Mouse (Mus musculus): ENCODE data around the gene Dio3. TPM values are rescaled to one million over a fixed set of nuclear protein-coding genes. Genes with fewer than 3 reads are reported as not detected.

Dio3 gene
- polyA plus RNA-seq, 1 experiment from 2014 or later: 0.75 TPM

GRCm38 (mm10) chr12:110268226-110268625 is 10.6 kb upstream of the Dio3 start:
- Histone ChIP-seq H3K4me2 (replicated peaks) (no peak overlapping the region), H3K4me3 (no peak overlapping the region), H3K36me3 (no peaks in the 10 kb centered on the region), H3K27me3 (peaks cover 9% of the 10 kb centered on the region; the same call in 1 of the 2 replicates), H3K9me3 (no peaks in the 10 kb centered on the region), H3K9ac (replicated peaks) (no peak overlapping the region), H3K27ac (replicated peaks) (no peak overlapping the region), H3K4me1 (no peaks in the 10 kb centered on the region)
- WGBS: 90% methylated on average over 3 of the region's 3 CpGs
- ATAC-seq (ENCODE audit: low FRiP score, low read depth): no peak

- ATAC-seq (ENCODE audit: low FRiP score, low read depth): no peak
Observed at GRCm38 (mm10) chr12:110269686-110270085, 9.2 kb upstream of the Dio3 start.

GRCm38 (mm10) chr12:110276034-110276433 is 2.8 kb upstream of the Dio3 start:
- 70% methylated on average over 1 of the region's 1 CpGs for WGBS
- no peak overlapping the region for H3K4me3 ChIP-seq
- no peaks in the 10 kb centered on the region for H3K36me3 ChIP-seq
- H3K27me3 ChIP-seq: peaks cover 81% of the 10 kb centered on the region
- H3K27ac ChIP-seq (replicated peaks): no peak overlapping the region
- H3K9me3 ChIP-seq: no peaks in the 10 kb centered on the region
- no peak for ATAC-seq (ENCODE audit: low FRiP score, low read depth)
- peaks cover 15% of the 10 kb centered on the region for H3K4me1 ChIP-seq
- no peak overlapping the region for H3K9ac ChIP-seq (replicated peaks)
- no peak overlapping the region for H3K4me2 ChIP-seq (replicated peaks)

More at GRCm38 (mm10) chr12:110269686-110270085, 9.2 kb upstream of the Dio3 start:
- no peak overlapping the region for H3K4me2 ChIP-seq (replicated peaks)
- H3K9ac ChIP-seq (replicated peaks): no peak overlapping the region
- 84% methylated on average over 4 of the region's 4 CpGs for WGBS
- no peaks in the 10 kb centered on the region for H3K36me3 ChIP-seq
- H3K27ac ChIP-seq (replicated peaks): no peak overlapping the region
- no peaks in the 10 kb centered on the region for H3K4me1 ChIP-seq
- no peaks in the 10 kb centered on the region for H3K9me3 ChIP-seq
- H3K4me3 ChIP-seq: no peak overlapping the region
- H3K27me3 ChIP-seq: peaks cover 23% of the 10 kb centered on the region

- Histone ChIP-seq H3K36me3 (no peaks in the 10 kb centered on the region), H3K4me2 (replicated peaks) (peak overlapping the region; percentile 56), H3K4me1 (peaks cover 21% of the 10 kb centered on the region), H3K27me3 (peaks cover 92% of the 10 kb centered on the region), H3K9me3 (no peaks in the 10 kb centered on the region), H3K9ac (replicated peaks) (no peak overlapping the region), H3K27ac (replicated peaks) (no peak overlapping the region), H3K4me3 (peak overlapping the region; percentile 45)
- WGBS: 2% methylated on average over 33 of the region's 33 CpGs
- no peak for ATAC-seq (ENCODE audit: low FRiP score, low read depth)
Observed at GRCm38 (mm10) chr12:110277259-110277964, 1.5 kb upstream of the Dio3 start.

GRCm38 (mm10) chr12:110277965-110278307 is 932 bp upstream of the Dio3 start:
- Histone ChIP-seq H3K27ac (replicated peaks) (no peak overlapping the region), H3K27me3 (peaks cover 96% of the 10 kb centered on the region)
- 0 out of 2 replicates have a peak, but pooled peaks have one; percentile 54 for ATAC-seq (ENCODE audit: low FRiP score, low read depth)

GRCm38 (mm10) chr12:110280373-110280772 is 1.5 kb downstream of the Dio3 start:
- Histone ChIP-seq H3K4me2 (replicated peaks) (no peak overlapping the region), H3K9me3 (no peaks in the 10 kb centered on the region), H3K36me3 (no peaks in the 10 kb centered on the region), H3K4me3 (no peak overlapping the region), H3K9ac (replicated peaks) (no peak overlapping the region), H3K27me3 (peaks cover 100% of the 10 kb centered on the region), H3K4me1 (peaks cover 24% of the 10 kb centered on the region), H3K27ac (replicated peaks) (no peak overlapping the region)
- WGBS: 3% methylated on average over 22 of the region's 22 CpGs
- no peak for ATAC-seq (ENCODE audit: low FRiP score, low read depth)

More at GRCm38 (mm10) chr12:110277965-110278307, 932 bp upstream of the Dio3 start:
- Histone ChIP-seq H3K4me1 (peaks cover 21% of the 10 kb centered on the region), H3K4me2 (replicated peaks) (peak overlapping the region; percentile 56), H3K9ac (replicated peaks) (no peak overlapping the region), H3K9me3 (no peaks in the 10 kb centered on the region), H3K36me3 (no peaks in the 10 kb centered on the region), H3K4me3 (peak overlapping the region; percentile 45)
- WGBS: under 1% methylated on average over 40 of the region's 58 CpGs

GRCm38 (mm10) chr12:110283792-110284191 is 4.9 kb downstream of the Dio3 start:
- H3K4me2 ChIP-seq (replicated peaks): no peak overlapping the region
- no peak overlapping the region for H3K27ac ChIP-seq (replicated peaks)
- no peak overlapping the region for H3K9ac ChIP-seq (replicated peaks)
- H3K9me3 ChIP-seq: no peaks in the 10 kb centered on the region
- H3K36me3 ChIP-seq: no peaks in the 10 kb centered on the region
- peaks cover 13% of the 10 kb centered on the region for H3K4me1 ChIP-seq
- 7% methylated on average over 4 of the region's 4 CpGs for WGBS
- ATAC-seq (ENCODE audit: low FRiP score, low read depth): no peak
- no peak overlapping the region for H3K4me3 ChIP-seq
- H3K27me3 ChIP-seq: peaks cover 72% of the 10 kb centered on the region

GRCm38 (mm10) chr12:110292816-110293215 is 13.9 kb downstream of the Dio3 start:
- Histone ChIP-seq H3K27me3 (peaks cover 12% of the 10 kb centered on the region; the same call in 1 of the 2 replicates), H3K9ac (replicated peaks) (no peak overlapping the region), H3K27ac (replicated peaks) (no peak overlapping the region), H3K4me3 (no peak overlapping the region), H3K9me3 (no peaks in the 10 kb centered on the region), H3K36me3 (no peaks in the 10 kb centered on the region), H3K4me2 (replicated peaks) (no peak overlapping the region), H3K4me1 (no peaks in the 10 kb centered on the region)
- whole genome bisulfite sequencing: 79% methylated on average over 5 of the region's 5 CpGs
- ATAC-seq (ENCODE audit: low FRiP score, low read depth): no peak

- Histone ChIP-seq H3K36me3 (no peaks in the 10 kb centered on the region), H3K9me3 (no peaks in the 10 kb centered on the region), H3K27me3 (0 out of 2 replicates have a peak, but pooled peaks cover 8% of the 10 kb centered on the region), H3K4me3 (no peak overlapping the region), H3K27ac (replicated peaks) (no peak overlapping the region), H3K4me1 (no peaks in the 10 kb centered on the region), H3K4me2 (replicated peaks) (no peak overlapping the region), H3K9ac (replicated peaks) (no peak overlapping the region)
- WGBS: 78% methylated on average over 16 of the region's 16 CpGs
- ATAC-seq (ENCODE audit: low FRiP score, low read depth): no peak
Observed at GRCm38 (mm10) chr12:110294891-110295290, 16.0 kb downstream of the Dio3 start.

GRCm38 (mm10) chr12:110298653-110299052 is 19.8 kb downstream of the Dio3 start:
- no peak for ATAC-seq (ENCODE audit: low FRiP score, low read depth)
- Histone ChIP-seq H3K4me3 (no peak overlapping the region), H3K36me3 (no peaks in the 10 kb centered on the region), H3K9ac (replicated peaks) (no peak overlapping the region), H3K27me3 (no peaks in the 10 kb centered on the region), H3K9me3 (no peaks in the 10 kb centered on the region), H3K4me2 (replicated peaks) (no peak overlapping the region), H3K27ac (replicated peaks) (no peak overlapping the region), H3K4me1 (no peaks in the 10 kb centered on the region)
- WGBS: 65% methylated on average over 11 of the region's 11 CpGs

- Histone ChIP-seq H3K27me3 (no peaks in the 10 kb centered on the region), H3K9ac (replicated peaks) (no peak overlapping the region), H3K27ac (replicated peaks) (no peak overlapping the region), H3K4me1 (no peaks in the 10 kb centered on the region), H3K36me3 (no peaks in the 10 kb centered on the region), H3K9me3 (no peaks in the 10 kb centered on the region), H3K4me2 (replicated peaks) (no peak overlapping the region), H3K4me3 (no peak overlapping the region)
- 92% methylated on average over 27 of the region's 27 CpGs for WGBS
- no peak for ATAC-seq (ENCODE audit: low FRiP score, low read depth)
Observed at GRCm38 (mm10) chr12:110319696-110320095, 40.8 kb downstream of the Dio3 start.

All from midbrain, embryonic 12.5 days (tissue).